ENCODE assay signal across 9 mouse cellular contexts in genomic region chr9:64624536-64624935, GRCm38 (mm10).
A peak's percentile ranks its signal among the peaks of the same experiment; 100 is the strongest.
DNase-seq lines count a peak whose midpoint lies in the region; TF ChIP-seq lines count a peak whose summit lies in the region.
"Had no signal": no experiment of that assay in that cellular context is flagged by ENCODE, and none has a peak within 500 bp of the region (broad histone marks: within the 10 kb centered on the region; RNA-seq: fewer than 3 reads in every experiment).

No protein-coding gene starts in this region.

- H3K4me1 ChIP-seq in kidney, adult 2 months (ENCODE audit: control insufficient read depth, insufficient read depth, low read length): peaks cover 6% of the 10 kb centered on the region; the same call in 1 of the 2 replicates
- H3K4me1 ChIP-seq: embryonic facial prominence, embryonic 12.5 days had no signal

- no peaks in the 10 kb centered on the region for H3K36me3 ChIP-seq in kidney, adult 2 months (ENCODE audit: control insufficient read depth, insufficient read depth, low read length)
- H3K36me3 ChIP-seq: embryonic facial prominence, embryonic 12.5 days had no signal

- TF ChIP-seq POLR2A in kidney, adult 2 months (IDR thresholded peaks at IDR 0.05; ENCODE audit: low read depth, low read length): no peak

- H3K27ac ChIP-seq in kidney, adult 2 months (ENCODE audit: insufficient read depth, low read depth, low read length): no peak overlapping the region
- H3K27ac ChIP-seq: embryonic facial prominence, embryonic 12.5 days; macrophage had no signal

- no peak for TF ChIP-seq CTCF in kidney, adult 2 months (conservative IDR thresholded peaks at IDR 0.05; ENCODE audit: insufficient read depth, insufficient read length, low read depth, low read length)

- 59% methylated on average over 8 of the region's 8 CpGs for WGBS in kidney, adult 2 months

- H3K4me3 ChIP-seq in kidney, adult 2 months (ENCODE audit: insufficient read depth, low read depth, low read length): no peak overlapping the region
- H3K4me3 ChIP-seq: embryonic facial prominence, embryonic 12.5 days had no signal

- peak; percentile 41 for DNase-seq in kidney, adult 2 months
- DNase-seq in kidney, adult 11 months: no peak
- DNase-seq in NIH3T3 (ENCODE audit: low read depth): peak; percentile 83
- DNase-seq in embryo, embryonic 11 days: peak; percentile 87
- peak; percentile 40 for DNase-seq in lung, postnatal 36 days
- no peak for DNase-seq in frontal cortex, postnatal 25 days (ENCODE audit: low spot score in 2 of 2)
- DNase-seq in layer of hippocampus, postnatal 36 days: no peak

- no peaks in the 10 kb centered on the region for H3K27me3 ChIP-seq in kidney, adult 2 months (replicated peaks; ENCODE audit: control insufficient read depth, insufficient read depth, low read length)
- H3K27me3 ChIP-seq: embryonic facial prominence, embryonic 12.5 days had no signal

Comparison
In these comparisons a context has a peak if more than half of its experiments do, and no peak if none do; other contexts are left out.
1. DNase-seq: peak in kidney, adult 2 months (single experiment), NIH3T3 (single experiment), embryo, embryonic 11 days (single experiment) and lung, postnatal 36 days (single experiment); none in kidney, adult 11 months (single experiment), frontal cortex, postnatal 25 days (0 of 2) and layer of hippocampus, postnatal 36 days (0 of 2).